Mouse (Mus musculus) lung, embryonic 16.5 days (tissue): ENCODE measurements around the gene Cabp4. TPM values are rescaled to one million over a fixed set of nuclear protein-coding genes. Genes with fewer than 3 reads are reported as not detected.

Source experiments
- ATAC-seq: fragments of 200-750 bp; cut with Nextera tagmentation; 2 replicates; pipeline ENCODE4 v1.8.0; 2017; ENCODE audit warnings: low read depth, mild to moderate bottlenecking, moderate library complexity
- H3K27ac ChIP-seq: fragments of 300-500 bp; sonication (generic); 2 replicates; pipeline ENCODE4 v1.5.1; 2014; ENCODE audit warnings: mild to moderate bottlenecking, control low read depth, low read length
- H3K27me3 ChIP-seq: fragments of 300-500 bp; sonication (generic); 2 replicates; pipeline ENCODE4 v1.6.1; 2014; ENCODE audit warnings: low read depth, low read length, mixed read lengths; ENCODE audit not compliant: control insufficient read depth, insufficient read depth
- H3K36me3 ChIP-seq: fragments of 300-500 bp; sonication (generic); 2 replicates; pipeline ENCODE4 v1.6.1; 2014; ENCODE audit warnings: low read length; ENCODE audit not compliant: control insufficient read depth, insufficient read depth
- H3K4me1 ChIP-seq: fragments of 300-500 bp; sonication (generic); replicated peaks from 2 replicates; pipeline ENCODE4 v1.6.1; 2014; ENCODE audit warnings: low read length, mixed read lengths; ENCODE audit not compliant: control insufficient read depth, insufficient read depth
- H3K4me2 ChIP-seq: fragments of 300-500 bp; sonication (generic); 2 replicates; pipeline ENCODE4 v1.6.1; 2014; ENCODE audit warnings: low read depth, low read length, control low read depth
- H3K4me3 ChIP-seq: fragments of 300-500 bp; sonication (generic); 2 replicates; pipeline ENCODE4 v1.5.1; 2014; ENCODE audit warnings: mild to moderate bottlenecking, low read length, control low read depth
- H3K9ac ChIP-seq: fragments of 300-500 bp; sonication (generic); 2 replicates; pipeline ENCODE4 v1.6.1; 2014; ENCODE audit warnings: low read length, control low read depth
- H3K9me3 ChIP-seq: fragments of 300-500 bp; sonication (generic); 2 replicates; pipeline ENCODE4 v1.6.1; 2016; ENCODE audit warnings: low read length; ENCODE audit not compliant: control insufficient read depth
- WGBS: fragments of 180-500 bp; shearing (Covaris S2); extraction: QIAGEN DNeasy Blood & Tissue Kit; methylation state at CpG from one replicate; pipeline ENCODE4 v1.1.7; 2014; 5-methylcytosine and 5-hydroxymethylcytosine counted together
- polyA plus RNA-seq: library from polyadenylated mRNA; unstranded; fragments of >200 nt; fragmentation: Nextera tagmentation; extraction: Ambion mirVana; gene quantifications from 2 replicates; pipeline ENCODE4 v1.2.1, GENCODE M21; 2015

Cabp4 gene
- polyA plus RNA-seq, 1 experiment from 2014 or later: not detected

DNA sequence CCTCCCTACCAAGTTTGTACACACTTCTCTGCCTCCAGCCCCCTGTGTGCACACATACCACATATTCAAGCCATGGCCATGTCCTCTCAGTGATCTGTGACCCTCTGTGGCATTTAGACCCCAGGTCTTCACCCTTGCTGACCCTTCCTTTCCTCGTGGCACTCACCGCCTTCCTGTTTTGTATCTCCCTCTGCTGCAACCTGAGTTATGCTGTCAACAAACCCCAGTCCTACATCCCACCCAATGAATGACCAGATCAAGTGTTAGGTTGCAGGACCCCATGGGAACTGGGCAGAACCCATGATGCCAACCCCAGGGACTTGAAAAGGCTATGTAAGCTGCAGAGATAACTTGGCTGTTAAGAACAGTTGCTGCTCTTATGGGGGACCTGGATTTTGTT lies 41.8 kb downstream of the Cabp4 start:
- Histone ChIP-seq H3K4me1 (peaks cover 23% of the 10 kb centered on the region), H3K27ac (no peak overlapping the region), H3K4me2 (no peak overlapping the region), H3K9me3 (no peaks in the 10 kb centered on the region), H3K27me3 (peaks cover 18% of the 10 kb centered on the region), H3K36me3 (no peaks in the 10 kb centered on the region), H3K9ac (no peak overlapping the region), H3K4me3 (no peak overlapping the region)
- ATAC-seq: no peak
- 78% methylated on average over 2 of the region's 2 CpGs for WGBS

DNA sequence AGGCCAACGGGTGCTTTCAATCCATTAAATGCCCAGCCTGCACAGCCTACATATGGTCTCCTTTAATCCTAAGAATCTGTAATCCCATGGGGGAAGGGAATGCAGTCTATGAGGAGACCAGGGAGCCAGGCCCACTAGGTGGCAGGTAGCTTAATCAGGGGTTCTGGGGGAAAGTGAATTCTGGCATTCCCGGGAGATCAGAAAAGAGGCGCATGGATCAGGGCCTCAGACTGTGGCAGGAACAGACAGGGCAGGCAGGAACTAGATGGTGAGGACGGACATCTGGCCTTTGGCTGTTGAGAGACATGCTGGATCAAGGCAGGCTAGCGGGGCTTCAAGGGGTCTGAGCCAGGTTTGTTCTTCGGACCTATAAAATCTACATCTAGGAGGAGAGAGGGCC lies 42.4 kb downstream of the Cabp4 start:
- H3K4me2 ChIP-seq: no peak overlapping the region; the same call in 1 of the 2 replicates
- H3K4me3 ChIP-seq: no peak overlapping the region
- H3K27me3 ChIP-seq: peaks cover 18% of the 10 kb centered on the region
- H3K4me1 ChIP-seq: peaks cover 23% of the 10 kb centered on the region
- no peak for ATAC-seq
- no peaks in the 10 kb centered on the region for H3K36me3 ChIP-seq
- no peaks in the 10 kb centered on the region for H3K9me3 ChIP-seq
- H3K27ac ChIP-seq: no peak overlapping the region
- no peak overlapping the region for H3K9ac ChIP-seq
- WGBS: 72% methylated on average over 6 of the region's 6 CpGs

DNA sequence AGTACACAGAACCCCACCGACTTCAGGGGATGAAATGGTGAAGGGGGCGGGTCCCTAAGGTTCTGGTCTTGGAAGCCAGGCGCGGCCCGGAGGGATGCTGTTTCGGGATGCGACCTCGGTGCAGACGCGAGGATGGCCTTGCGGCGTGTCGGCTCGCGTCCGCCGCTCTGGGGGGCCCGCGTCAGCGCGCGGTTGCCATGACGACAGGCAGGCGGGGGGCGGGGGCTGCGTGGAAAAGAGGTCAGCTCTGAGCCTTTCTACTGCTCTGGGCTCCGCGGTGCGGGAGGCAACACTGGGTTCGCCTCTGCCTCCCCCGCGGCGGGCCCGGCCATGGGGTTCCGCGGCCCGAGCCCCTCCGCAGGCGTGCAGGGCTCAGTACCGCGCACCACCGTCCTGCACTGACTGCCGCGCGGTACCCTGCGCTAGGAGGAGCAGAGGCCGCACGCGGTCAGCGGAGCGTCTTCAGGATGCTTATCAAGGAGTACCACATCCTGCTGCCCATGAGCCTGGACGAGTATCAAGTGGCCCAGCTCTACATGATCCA lies 43.0 kb downstream of the Cabp4 start:
- ATAC-seq: no peak

DNA sequence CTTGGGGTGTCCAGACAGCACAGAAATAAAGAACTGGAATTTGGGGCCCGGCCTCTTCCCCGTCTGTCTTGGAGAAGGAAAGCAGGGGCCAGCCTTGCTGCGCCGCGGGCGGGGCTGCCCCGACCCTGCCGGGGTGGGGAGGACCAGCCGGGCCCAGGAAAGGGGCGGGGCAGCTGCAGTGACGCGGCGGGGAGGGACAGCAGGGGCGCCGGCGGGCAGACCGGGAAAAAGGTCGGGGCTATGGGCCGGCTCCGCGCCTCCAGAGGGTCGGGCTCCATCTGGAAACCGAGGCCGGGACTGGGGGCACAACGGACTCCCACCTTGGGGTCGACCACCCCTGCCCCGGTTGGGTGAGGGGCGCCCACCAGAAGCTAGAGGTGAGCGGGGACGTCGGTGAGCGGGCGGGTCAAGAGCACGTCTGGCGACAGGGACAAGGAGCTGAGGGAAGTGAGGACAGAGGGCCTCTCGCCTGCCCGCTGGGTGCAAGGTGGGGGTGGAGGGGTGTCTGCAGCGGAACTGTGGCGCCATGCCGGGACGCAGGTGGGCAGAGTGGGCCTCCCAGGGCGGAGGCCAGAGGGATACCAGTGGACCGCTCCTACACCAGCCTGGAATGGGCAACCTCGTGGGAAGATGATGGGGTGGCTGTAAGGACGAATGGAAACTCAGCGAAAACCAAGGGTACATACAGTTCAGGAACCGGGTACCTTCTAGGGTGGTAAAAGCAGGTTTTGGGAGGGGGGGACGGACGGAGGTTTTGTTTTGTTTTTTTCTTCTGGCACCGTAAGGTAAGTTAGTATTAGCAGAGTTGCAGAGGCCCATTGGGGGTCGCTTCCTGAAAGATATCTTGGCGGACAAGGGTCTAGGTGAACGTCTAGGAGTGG lies 43.8 kb downstream of the Cabp4 start, which contains the start of gene Pitpnm1:
TSS of gene Pitpnm1 (plus strand) at position 162 of the 881 bp plus-strand sequence.
- no peak for ATAC-seq
- peaks cover 26% of the 10 kb centered on the region for H3K4me1 ChIP-seq
- under 1% methylated on average over 53 of the region's 53 CpGs for WGBS
- peak within 1 kb of the TSS; percentile 81 for H3K27ac ChIP-seq
- peak within 1 kb of the TSS; percentile 54 for H3K4me3 ChIP-seq
- peak within 1 kb of the TSS; percentile 51 for H3K9ac ChIP-seq
- H3K9me3 ChIP-seq: no peaks in the 10 kb centered on the region
- H3K4me2 ChIP-seq: peak within 1 kb of the TSS; percentile 73
- no peaks in the 10 kb centered on the region for H3K36me3 ChIP-seq
- H3K27me3 ChIP-seq: peaks cover 18% of the 10 kb centered on the region

More for the DNA sequence above, 43.0 kb downstream of the Cabp4 start:
- Histone ChIP-seq H3K4me2 (peak overlapping the region; percentile 73), H3K27ac (no peak overlapping the region), H3K9ac (peak overlapping the region; percentile 50), H3K4me3 (peak overlapping the region; percentile 54), H3K36me3 (no peaks in the 10 kb centered on the region), H3K4me1 (peaks cover 26% of the 10 kb centered on the region), H3K27me3 (peaks cover 18% of the 10 kb centered on the region), H3K9me3 (no peaks in the 10 kb centered on the region)
- under 1% methylated on average over 52 of the region's 52 CpGs for WGBS

DNA sequence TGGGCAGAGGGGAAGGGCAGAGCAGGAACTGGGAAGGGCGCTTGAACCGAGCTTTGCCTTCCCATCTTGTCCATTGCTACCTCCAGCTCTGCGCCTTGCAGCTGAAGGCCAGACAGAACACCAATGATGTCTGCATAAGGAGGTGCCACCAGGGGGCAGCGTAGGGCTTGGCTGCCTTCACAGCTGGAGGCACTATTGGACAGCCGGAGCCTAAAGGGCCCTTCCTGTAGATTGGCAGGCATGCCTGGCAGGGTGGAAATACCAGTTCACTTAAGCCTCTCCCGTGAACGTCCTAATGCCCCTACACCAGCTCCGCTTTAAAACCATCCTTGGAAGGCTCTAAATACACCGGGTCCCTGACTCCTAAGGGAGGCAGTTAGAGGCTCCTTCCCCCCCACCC lies 44.8 kb downstream of the Cabp4 start:
- Histone ChIP-seq H3K9me3 (no peaks in the 10 kb centered on the region), H3K4me3 (peak overlapping the region; percentile 54; the same call in 1 of the 2 replicates), H3K27ac (peak overlapping the region; percentile 81), H3K4me1 (peaks cover 26% of the 10 kb centered on the region), H3K36me3 (no peaks in the 10 kb centered on the region), H3K27me3 (peaks cover 18% of the 10 kb centered on the region), H3K9ac (peak overlapping the region; percentile 51), H3K4me2 (peak overlapping the region; percentile 73)
- WGBS: 7% methylated on average over 9 of the region's 9 CpGs
- ATAC-seq: peak; percentile 32

DNA sequence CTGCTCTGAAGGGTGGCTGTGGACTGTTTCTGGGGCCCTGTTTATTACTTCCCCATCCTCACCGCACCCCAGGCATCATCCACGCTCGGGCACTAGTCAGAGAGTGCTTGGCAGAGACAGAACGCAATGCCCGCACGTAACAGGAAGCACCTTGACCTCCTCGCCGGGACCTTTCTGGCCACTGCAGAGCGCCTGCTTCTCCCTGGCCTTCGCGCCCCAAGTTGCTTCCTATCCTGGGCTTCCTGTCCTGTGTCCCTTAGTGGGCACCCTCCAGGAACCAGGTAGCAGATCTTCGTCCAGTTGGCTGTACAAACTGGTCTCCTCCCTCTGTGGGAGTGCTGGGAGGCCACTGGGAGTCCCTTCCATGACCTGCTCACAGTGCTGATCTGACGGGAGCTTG lies 45.4 kb downstream of the Cabp4 start:
- H3K9ac ChIP-seq: no peak overlapping the region
- no peaks in the 10 kb centered on the region for H3K9me3 ChIP-seq
- ATAC-seq: no peak
- no peaks in the 10 kb centered on the region for H3K36me3 ChIP-seq
- peaks cover 26% of the 10 kb centered on the region for H3K4me1 ChIP-seq
- peaks cover 18% of the 10 kb centered on the region for H3K27me3 ChIP-seq
- WGBS: 81% methylated on average over 13 of the region's 13 CpGs
- no peak overlapping the region for H3K4me2 ChIP-seq
- no peak overlapping the region for H3K4me3 ChIP-seq
- no peak overlapping the region for H3K27ac ChIP-seq

DNA sequence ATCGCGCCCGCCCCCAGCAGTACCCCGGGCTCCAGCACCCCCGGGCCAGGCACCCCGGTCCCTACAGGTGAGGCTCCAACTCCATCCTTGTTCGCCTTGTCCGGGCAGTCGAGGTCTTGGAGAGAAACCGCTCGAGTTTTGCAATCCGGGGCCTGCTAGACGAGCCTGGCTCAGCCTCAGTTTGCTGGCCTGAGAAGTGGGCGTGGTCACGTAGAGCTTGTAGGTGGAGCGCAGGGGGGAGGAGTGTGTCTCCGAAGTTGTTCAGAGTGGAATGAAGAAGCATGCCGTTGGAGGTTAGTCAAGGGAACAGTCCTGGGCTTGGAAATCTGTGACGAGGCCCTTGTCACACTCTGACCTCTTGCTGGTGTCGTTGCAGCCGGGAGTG lies 46.4 kb downstream of the Cabp4 start:
- no peaks in the 10 kb centered on the region for H3K36me3 ChIP-seq
- peak overlapping the region; percentile 71 for H3K4me3 ChIP-seq
- peaks cover 26% of the 10 kb centered on the region for H3K4me1 ChIP-seq
- H3K27ac ChIP-seq: peak overlapping the region; percentile 89
- ATAC-seq: peak; percentile 50
- peak overlapping the region; percentile 65 for H3K9ac ChIP-seq
- WGBS: under 1% methylated on average over 21 of the region's 21 CpGs
- H3K9me3 ChIP-seq: no peaks in the 10 kb centered on the region
- H3K27me3 ChIP-seq: peaks cover 18% of the 10 kb centered on the region
- H3K4me2 ChIP-seq: peak overlapping the region; percentile 86

DNA sequence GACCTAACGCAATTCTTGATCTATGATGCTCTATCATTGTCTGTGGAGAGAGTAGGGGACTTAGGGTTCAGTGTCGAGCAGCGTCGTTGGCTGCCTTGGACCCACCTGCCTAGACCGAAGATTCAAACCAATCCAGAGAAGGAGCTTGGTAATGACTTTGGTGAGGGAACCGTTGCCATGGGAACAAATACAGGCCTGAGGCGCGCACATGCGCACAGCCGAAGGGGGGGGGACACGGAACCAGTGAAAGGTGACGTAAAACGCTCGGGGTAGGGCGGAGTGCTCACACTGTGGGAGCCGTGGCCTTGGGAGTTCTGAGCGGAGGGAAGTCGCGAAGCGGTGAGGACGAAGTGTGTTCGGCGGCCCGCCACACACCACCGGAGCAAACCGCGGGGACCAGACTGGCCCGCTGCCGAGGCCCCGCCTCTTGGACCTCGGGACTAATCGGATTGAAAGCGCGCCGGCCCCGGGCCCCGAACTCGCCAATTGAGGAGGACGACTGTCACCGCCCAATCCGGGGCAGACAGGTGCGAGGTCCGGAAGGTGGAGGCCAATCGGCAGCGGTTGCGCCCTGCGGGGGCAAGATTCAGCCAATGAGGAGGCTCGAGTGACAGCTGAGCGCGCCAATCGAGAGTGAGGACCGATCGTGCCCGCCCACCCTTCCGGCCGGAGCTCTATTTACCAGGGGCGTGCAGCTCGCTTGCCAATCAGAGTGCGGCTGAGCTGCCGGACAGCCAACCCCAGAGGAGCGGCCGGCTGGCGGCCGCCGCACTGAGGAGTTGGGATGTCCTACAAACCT lies 47.0 kb downstream of the Cabp4 start, which contains the start of gene Cdk2ap2:
TSS of gene Cdk2ap2 (plus strand) at position 541 of the 799 bp plus-strand sequence.
- Histone ChIP-seq H3K4me3 (peak within 1 kb of the TSS; percentile 71), H3K9ac (peak within 1 kb of the TSS; percentile 68), H3K4me1 (peaks cover 26% of the 10 kb centered on the region), H3K36me3 (no peaks in the 10 kb centered on the region), H3K27me3 (peaks cover 18% of the 10 kb centered on the region), H3K4me2 (peak within 1 kb of the TSS; percentile 86), H3K27ac (peak within 1 kb of the TSS; percentile 92), H3K9me3 (no peaks in the 10 kb centered on the region)
- ATAC-seq: peak; percentile 93
- under 1% methylated on average over 65 of the region's 65 CpGs for WGBS

DNA sequence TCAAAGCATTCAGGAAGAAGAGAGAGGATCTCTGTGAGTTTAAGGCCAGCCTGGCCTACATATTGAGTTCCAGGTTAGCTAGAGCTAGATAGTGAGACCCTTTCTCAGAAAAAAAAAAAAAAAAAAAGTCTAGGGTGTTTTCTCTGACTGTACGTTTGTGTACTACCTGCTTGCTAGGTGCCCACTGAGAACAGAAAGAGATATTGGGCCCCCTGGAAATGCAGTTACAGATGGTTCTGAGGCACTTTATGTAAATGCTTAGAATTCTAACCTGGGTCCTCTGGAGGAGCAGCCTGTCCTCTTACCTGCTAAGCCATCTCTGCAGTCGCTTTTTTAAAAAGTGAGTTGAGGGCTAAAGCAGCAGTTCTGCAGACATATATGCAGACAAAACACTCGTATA lies 48.0 kb downstream of the Cabp4 start:
- Histone ChIP-seq H3K27ac (no peak overlapping the region), H3K9ac (no peak overlapping the region), H3K36me3 (no peaks in the 10 kb centered on the region), H3K4me3 (no peak overlapping the region), H3K4me2 (no peak overlapping the region), H3K4me1 (peaks cover 21% of the 10 kb centered on the region), H3K27me3 (peaks cover 9% of the 10 kb centered on the region; the same call in 1 of the 2 replicates), H3K9me3 (no peaks in the 10 kb centered on the region)
- WGBS: 68% methylated on average over 3 of the region's 3 CpGs
- ATAC-seq: no peak
